Mouse (Mus musculus) ES-E14 (cell line): Measurements from ENCODE around the gene Cntnap2.

Source experiments
- CHD2 ChIP-seq: IDR thresholded peaks from 2 replicates; pipeline ENCODE4 v1.6.1; 2014; ENCODE audit warnings: mild to moderate bottlenecking, low read depth, low read length, inconsistent platforms
- ZC3H11A ChIP-seq: IDR thresholded peaks from 2 replicates; pipeline ENCODE4 v1.6.1; 2012; ENCODE audit warnings: low read depth, mild to moderate bottlenecking, inconsistent platforms, low read length, borderline replicate concordance

DNA sequence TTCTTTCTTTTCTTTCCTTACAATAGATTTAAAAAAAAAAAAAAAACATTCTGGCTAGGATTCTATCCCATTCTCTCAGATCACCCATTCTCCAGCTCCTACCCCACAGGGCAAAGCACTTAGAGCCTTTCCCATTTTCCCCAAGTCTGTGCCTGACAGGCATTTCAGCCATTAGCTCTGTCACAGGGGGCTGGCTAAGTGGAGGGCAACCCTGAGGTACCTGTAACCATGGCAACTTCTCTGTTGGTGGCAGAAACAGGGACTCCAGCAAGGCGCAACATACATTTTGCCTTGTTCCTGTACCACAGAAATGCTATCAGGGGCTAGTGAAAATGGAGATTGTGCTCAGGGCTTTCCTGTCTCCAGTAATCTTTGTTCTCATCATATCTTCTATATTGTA is 2220.0 kb downstream of the Cntnap2 start:
- no peak for TF ChIP-seq ZC3H11A
- TF ChIP-seq CHD2 = no peak
